Mouse (Mus musculus) CH12.LX (cell line): Measurements from ENCODE around the gene Defb25. TPM values are rescaled to one million over a fixed set of nuclear protein-coding genes. Genes with fewer than 3 reads are reported as not detected.
"Not testable (repeated sequence)": the region's sequence is repeated elsewhere in the genome, so short reads cannot be mapped to it uniquely, and the experiment has no call there.

Experiments
- DNase-seq: peaks from one replicate; pipeline ENCODE4 v3.0.0-alpha.2; 2013; ENCODE audit errors: extremely low read depth
- H3K27ac ChIP-seq: 2 replicates; pipeline ENCODE4 v1.5.1; 2012; ENCODE audit warnings: low read depth, mild to moderate bottlenecking, control low read depth, moderate library complexity; ENCODE audit not compliant: insufficient read depth
- H3K27me3 ChIP-seq: replicated peaks from 2 replicates; pipeline ENCODE3; 2012; ENCODE audit warnings: inconsistent platforms
- H3K36me3 ChIP-seq, 2 experiments: replicated peaks in 1 of 2; 2 replicates each; pipeline versions ENCODE3 to v1.6.1; 2012; ENCODE audit warnings: inconsistent platforms in 1 of 2, low read length in 1 of 2, mild to moderate bottlenecking in 1 of 2, mixed read lengths in 1 of 2, moderate library complexity in 1 of 2; ENCODE audit not compliant: control insufficient read depth in 1 of 2, insufficient read depth in 1 of 2
- H3K4me1 ChIP-seq, 2 experiments: 2 replicates each; pipeline ENCODE4 v1.6.1; 2012; ENCODE audit warnings: inconsistent platforms in 1 of 2, moderate library complexity in 1 of 2; ENCODE audit not compliant: insufficient read depth in 2 of 2, control insufficient read depth in 1 of 2
- H3K4me2 ChIP-seq: 2 replicates; pipeline ENCODE4 v1.6.1; 2012; ENCODE audit warnings: low read depth, mild to moderate bottlenecking, control low read depth; ENCODE audit not compliant: poor library complexity, insufficient read depth, severe bottlenecking
- H3K4me3 ChIP-seq, 3 experiments: fragments of 150-350 bp in 1 of 3; sonication (generic) in 1 of 3; replicated peaks in 1 of 3; 2 replicates each; pipeline versions ENCODE3 to v1.5.1; 2011 to 2012; ENCODE audit warnings: low read depth in 2 of 3, low read length in 2 of 3, mild to moderate bottlenecking in 2 of 3, moderate library complexity in 2 of 3, control low read depth in 1 of 3, improper control_type of control experiment in 1 of 3, inconsistent platforms in 1 of 3, mixed read lengths in 1 of 3; ENCODE audit not compliant: poor library complexity in 1 of 3
- H3K79me2 ChIP-seq: replicated peaks from 2 replicates; pipeline ENCODE4 v1.6.1; 2012; ENCODE audit warnings: mild to moderate bottlenecking, moderate library complexity; ENCODE audit not compliant: control insufficient read depth, poor library complexity, insufficient read depth, severe bottlenecking; ENCODE audit errors: extremely low read depth
- H3K9ac ChIP-seq: 2 replicates; pipeline ENCODE4 v1.6.1; 2012; ENCODE audit warnings: low read depth, mild to moderate bottlenecking, control low read depth, moderate library complexity; ENCODE audit not compliant: insufficient read depth
- H3K9me3 ChIP-seq: replicated peaks from 2 replicates; pipeline ENCODE3; 2012; ENCODE audit warnings: low read length, inconsistent platforms, mixed read lengths
- BHLHE40 ChIP-seq: IDR thresholded peaks from 2 replicates; pipeline ENCODE4 v1.6.1; 2011; ENCODE audit warnings: mild to moderate bottlenecking, low read depth, low read length, improper control_type of control experiment
- CHD1 ChIP-seq: IDR thresholded peaks from 2 replicates; pipeline ENCODE4 v1.6.1; 2012; ENCODE audit warnings: low read depth, low read length, improper control_type of control experiment, inconsistent platforms
- CHD2 ChIP-seq: IDR thresholded peaks from 2 replicates; pipeline ENCODE4 v1.6.1; 2011; ENCODE audit warnings: low read length, improper control_type of control experiment
- CTCF ChIP-seq, 2 experiments: IDR thresholded peaks in 1 of 2; conservative IDR thresholded peaks in 1 of 2; 2 replicates each; pipeline ENCODE4 v1.5.1; 2011 to 2012; ENCODE audit warnings: low read depth in 2 of 2, low read length in 2 of 2, improper control_type of control experiment in 1 of 2, inconsistent platforms in 1 of 2, mild to moderate bottlenecking in 1 of 2, moderate library complexity in 1 of 2
- E2F4 ChIP-seq: IDR thresholded peaks from 2 replicates; pipeline ENCODE4 v1.6.1; 2011; ENCODE audit warnings: low read depth, low read length, improper control_type of control experiment; ENCODE audit not compliant: insufficient replicate concordance
- ELF1 ChIP-seq: IDR thresholded peaks from 2 replicates; pipeline ENCODE4 v1.6.1; 2014; ENCODE audit warnings: low read depth, mild to moderate bottlenecking, inconsistent platforms, low read length, improper control_type of control experiment
- EP300 ChIP-seq: IDR thresholded peaks from 2 replicates; pipeline ENCODE4 v1.6.1; 2011; ENCODE audit warnings: low read length, improper control_type of control experiment
- ETS1 ChIP-seq: conservative IDR thresholded peaks from 2 replicates; pipeline ENCODE4 v1.6.1; 2012; ENCODE audit warnings: low read depth, mild to moderate bottlenecking, inconsistent platforms, low read length, improper control_type of control experiment, moderate library complexity
- GABPA ChIP-seq: IDR thresholded peaks from 2 replicates; pipeline ENCODE4 v1.6.1; 2012; ENCODE audit warnings: low read depth, low read length, improper control_type of control experiment, inconsistent platforms; ENCODE audit not compliant: insufficient replicate concordance
- HCFC1 ChIP-seq: IDR thresholded peaks from 2 replicates; pipeline ENCODE4 v1.6.1; 2012; ENCODE audit warnings: low read depth, mild to moderate bottlenecking, inconsistent platforms, low read length, improper control_type of control experiment
- IRF4 ChIP-seq: IDR thresholded peaks from 2 replicates; pipeline ENCODE4 v1.6.1; 2014; ENCODE audit warnings: low read depth, mild to moderate bottlenecking, inconsistent platforms, low read length, improper control_type of control experiment
- JUN ChIP-seq: IDR thresholded peaks from 2 replicates; pipeline ENCODE4 v1.6.1; 2011; ENCODE audit warnings: low read depth, mild to moderate bottlenecking, low read length, improper control_type of control experiment, moderate library complexity; ENCODE audit not compliant: insufficient read depth
- JUND ChIP-seq: conservative IDR thresholded peaks from 2 replicates; pipeline ENCODE4 v1.6.1; 2011; ENCODE audit warnings: low read depth, low read length, improper control_type of control experiment
- KAT2A ChIP-seq: IDR thresholded peaks from 2 replicates; pipeline ENCODE4 v1.6.1; 2012; ENCODE audit warnings: low read length, improper control_type of control experiment, inconsistent platforms; ENCODE audit not compliant: insufficient replicate concordance
- MAFK ChIP-seq: IDR thresholded peaks from 2 replicates; pipeline ENCODE4 v1.6.1; 2011; ENCODE audit warnings: low read length, improper control_type of control experiment; ENCODE audit not compliant: insufficient replicate concordance
- MAX ChIP-seq: IDR thresholded peaks from 2 replicates; pipeline ENCODE4 v1.6.1; 2011; ENCODE audit warnings: low read length, improper control_type of control experiment
- MAZ ChIP-seq: IDR thresholded peaks from 2 replicates; pipeline ENCODE4 v1.6.1; 2012; ENCODE audit warnings: low read depth, mild to moderate bottlenecking, inconsistent platforms, low read length, improper control_type of control experiment, moderate library complexity
- MEF2A ChIP-seq: IDR thresholded peaks from 2 replicates; pipeline ENCODE4 v1.6.1; 2014; ENCODE audit warnings: low read depth, mild to moderate bottlenecking, inconsistent platforms, low read length, improper control_type of control experiment, borderline replicate concordance
- MXI1 ChIP-seq: IDR thresholded peaks from 2 replicates; pipeline ENCODE4 v1.6.1; 2011; ENCODE audit warnings: mild to moderate bottlenecking, low read depth, low read length, improper control_type of control experiment
- MYC ChIP-seq: IDR thresholded peaks from 2 replicates; pipeline ENCODE4 v1.6.1; 2011; ENCODE audit warnings: low read depth, mild to moderate bottlenecking, improper control_type of control experiment, low read length
- NELFE ChIP-seq: IDR thresholded peaks from 2 replicates; pipeline ENCODE4 v1.6.1; 2011; ENCODE audit warnings: low read depth, low read length, improper control_type of control experiment
- NRF1 ChIP-seq: IDR thresholded peaks from 2 replicates; pipeline ENCODE4 v1.6.1; 2014; ENCODE audit warnings: low read depth, mild to moderate bottlenecking, inconsistent platforms, low read length, improper control_type of control experiment, moderate library complexity
- PAX5 ChIP-seq: IDR thresholded peaks from 2 replicates; pipeline ENCODE4 v1.6.1; 2012; ENCODE audit warnings: low read length, inconsistent platforms, mixed read lengths
- POLR2A ChIP-seq: IDR thresholded peaks from 2 replicates; pipeline ENCODE4 v1.6.1; 2011; ENCODE audit warnings: low read depth, mild to moderate bottlenecking, improper control_type of control experiment, low read length
- POLR2AphosphoS2 ChIP-seq: IDR thresholded peaks from 2 replicates; pipeline ENCODE4 v1.6.1; 2011; ENCODE audit warnings: low read depth, low read length, improper control_type of control experiment
- RAD21 ChIP-seq: IDR thresholded peaks from 2 replicates; pipeline ENCODE4 v1.6.1; 2011; ENCODE audit warnings: low read depth, mild to moderate bottlenecking, low read length, improper control_type of control experiment, moderate library complexity
- RCOR1 ChIP-seq: conservative IDR thresholded peaks from 2 replicates; pipeline ENCODE4 v1.6.1; 2012; ENCODE audit warnings: low read depth, mild to moderate bottlenecking, inconsistent platforms, low read length, improper control_type of control experiment
- SIN3A ChIP-seq: IDR thresholded peaks from 2 replicates; pipeline ENCODE4 v1.6.1; 2012; ENCODE audit warnings: low read length, improper control_type of control experiment, inconsistent platforms
- SMC3 ChIP-seq: IDR thresholded peaks from 2 replicates; pipeline ENCODE4 v1.6.1; 2011; ENCODE audit warnings: low read depth, low read length, improper control_type of control experiment
- TBP ChIP-seq: conservative IDR thresholded peaks from 2 replicates; pipeline ENCODE4 v1.6.1; 2011; ENCODE audit warnings: low read depth, low read length, improper control_type of control experiment
- TCF12 ChIP-seq: IDR thresholded peaks from 2 replicates; pipeline ENCODE4 v1.6.1; 2014; ENCODE audit warnings: low read depth, mild to moderate bottlenecking, inconsistent platforms, low read length, improper control_type of control experiment
- UBTF ChIP-seq: IDR thresholded peaks from 2 replicates; pipeline ENCODE4 v1.6.1; 2012; ENCODE audit warnings: low read depth, mild to moderate bottlenecking, inconsistent platforms, low read length, improper control_type of control experiment, moderate library complexity
- USF1 ChIP-seq: IDR thresholded peaks from 2 replicates; pipeline ENCODE4 v1.6.1; 2014; ENCODE audit warnings: low read depth, mild to moderate bottlenecking, inconsistent platforms, low read length, improper control_type of control experiment
- USF2 ChIP-seq: conservative IDR thresholded peaks from 2 replicates; pipeline ENCODE4 v1.6.1; 2011; ENCODE audit warnings: low read depth, low read length, improper control_type of control experiment
- ZC3H11A ChIP-seq: IDR thresholded peaks from 2 replicates; pipeline ENCODE4 v1.6.1; 2012; ENCODE audit warnings: low read depth, mild to moderate bottlenecking, inconsistent platforms, low read length, improper control_type of control experiment
- ZKSCAN1 ChIP-seq: IDR thresholded peaks from 2 replicates; pipeline ENCODE4 v1.6.1; 2012; ENCODE audit warnings: low read depth, inconsistent platforms, low read length, improper control_type of control experiment, borderline replicate concordance
- ZMIZ1 ChIP-seq: IDR thresholded peaks from 2 replicates; pipeline ENCODE4 v1.6.1; 2012; ENCODE audit warnings: low read depth, mild to moderate bottlenecking, inconsistent platforms, low read length, improper control_type of control experiment
- ZNF384 ChIP-seq: IDR thresholded peaks from 2 replicates; pipeline ENCODE4 v1.6.1; 2012; ENCODE audit warnings: low read depth, low read length, improper control_type of control experiment, inconsistent platforms
- dilution Hi-C: fragments of 300-500 bp; cut with MboI; formaldehyde crosslinking; loops from 2 replicates; pipeline ENCODE4 v1.14.3; 2020; ENCODE audit warnings: low sequenced_read_pairs; ENCODE audit not compliant: extremely low pct_unique_long_range_greater_than_20kb, extremely low pct_ligation_motif_present
- in situ Hi-C: fragments of 300-500 bp; cut with MboI; formaldehyde crosslinking; loops from 3 replicates; pipeline ENCODE4 v1.14.3; 2019; ENCODE audit warnings: low sequenced_read_pairs, low pct_ligation_motif_present, low pct_unique_long_range_greater_than_20kb, mixed read lengths
- polyA plus RNA-seq: library from polyadenylated mRNA; unstranded; fragments of >175 nt; gene quantifications from 2 replicates; pipeline ENCODE4 v1.2.1, GENCODE M21; 2012; ENCODE audit warnings: low read depth; ENCODE audit not compliant: insufficient read length
- total RNA-seq, 2 experiments: library from RNA; depleted of rRNA; stranded (reverse); fragments of 300-350 nt in 1 of 2; fragments of >200 nt in 1 of 2; gene quantifications; 2 replicates each; pipeline ENCODE4 v1.2.3; 2012 to 2014

Gene Defb25
- total and polyA plus RNA-seq, 3 experiments = 1.8 TPM; not detected in 2

- H3K9ac ChIP-seq = peak within 1 kb of the TSS; percentile 81
- in situ Hi-C loops (loop anchor here (5.0 kb wide), 1 partner anchor 52 kb away; no protein-coding TSS in a partner anchor), dilution Hi-C loops (no loop called here)
- no peaks in the 10 kb centered on the region for H3K9me3 ChIP-seq
- H3K79me2 ChIP-seq = peaks cover 47% of the 10 kb centered on the region
- DNase-seq = peak; percentile 93
- H3K36me3 ChIP-seq = peaks cover 8 to 23% of the 10 kb centered on the region in 2 experiments
- peaks cover 11 to 29% of the 10 kb centered on the region in 2 experiments for H3K4me1 ChIP-seq
- peak within 1 kb of the TSS; percentile 90 for H3K4me2 ChIP-seq
- peak; percentile 73 for TF ChIP-seq TCF12
- peak; percentile 83 for TF ChIP-seq SIN3A
- TF ChIP-seq ZC3H11A = no peak
- no peak for TF ChIP-seq RCOR1
- peak; percentile 60; the same call in 1 of the 2 replicates for TF ChIP-seq MEF2A
- TF ChIP-seq ZMIZ1 = peak; percentile 80
- no peak for TF ChIP-seq JUND
- TF ChIP-seq MAZ = no peak
- TF ChIP-seq PAX5 = no peak
- TF ChIP-seq MXI1 = peak; percentile 95
- TF ChIP-seq USF1 = no peak
- TF ChIP-seq HCFC1 = peak; percentile 74
- peak; percentile 85 for TF ChIP-seq ELF1
- TF ChIP-seq GABPA = no peak
- no peak for TF ChIP-seq KAT2A
- TF ChIP-seq IRF4 = no peak
- no peak for TF ChIP-seq ZNF384
- TF ChIP-seq NELFE = peak; percentile 92
- peak; percentile 51 to 87 for TF ChIP-seq CTCF (conservative IDR thresholded peaks at IDR 0.05 in 1 of 2, IDR thresholded peaks at IDR 0.05 in 1 of 2; ENCODE audit: low read depth in 2 of 2, low read length in 2 of 2)
- TF ChIP-seq E2F4 = no peak
- no peak for TF ChIP-seq CHD1
- peak; percentile 96 for TF ChIP-seq POLR2A
- TF ChIP-seq POLR2AphosphoS2 = peak; percentile 53; the same call in 1 of the 2 replicates
- no peak for TF ChIP-seq EP300
- peak; percentile 11 for TF ChIP-seq RAD21
- TF ChIP-seq MAFK = no peak
- TF ChIP-seq SMC3 = peak; percentile 64
- TF ChIP-seq ZKSCAN1 = no peak
- TF ChIP-seq CHD2 = no peak
- TF ChIP-seq NRF1 = 0 out of 2 replicates have a peak, but pooled peaks have one; percentile 34
- peak; percentile 88; the same call in 1 of the 2 replicates for TF ChIP-seq MAX
- no peak for TF ChIP-seq JUN
- no peak for TF ChIP-seq USF2
- no peak for TF ChIP-seq BHLHE40
- peak; percentile 82 for TF ChIP-seq TBP
- no peak for TF ChIP-seq UBTF
- peak; percentile 86; the same call in 1 of the 2 replicates for TF ChIP-seq MYC
- TF ChIP-seq ETS1 = no peak
- H3K27ac ChIP-seq = peak within 1 kb of the TSS; percentile 78
- peak within 1 kb of the TSS; percentile 79 to 96 (median 92) for H3K4me3 ChIP-seq
- H3K27me3 ChIP-seq = no peaks in the 10 kb centered on the region
These were observed 46.4 kb upstream of the Defb25 start, which contains the start of gene H13 for GRCm38 (mm10) chr2:152669256-152669638. H13 (plus strand) TSS chr2:152669461.

GRCm38 (mm10) chr2:152666191-152666590 is 43.3 kb upstream of the Defb25 start:
- H3K4me3 ChIP-seq, H3K4me2 ChIP-seq, H3K9ac ChIP-seq, H3K27ac ChIP-seq, H3K27me3 ChIP-seq, H3K9me3 ChIP-seq, dilution Hi-C loops, DNase-seq, H3K36me3 ChIP-seq: not testable (repeated sequence)
- in situ Hi-C loops = loop anchor here (5.0 kb wide), 1 partner anchor 49 kb away; no protein-coding TSS in a partner anchor
- peaks cover 17% of the 10 kb centered on the region for H3K79me2 ChIP-seq
- H3K4me1 ChIP-seq = peaks cover 0 to 12% of the 10 kb centered on the region in 2 experiments; a peak in 3 of 4 replicates
